Mouse (Mus musculus) CH12.LX (cell line): ENCODE measurements at regions not wholly inside any gene's neighbourhood (a gene's known extent, or its start where the extent isn't known, plus 50 kb on each side); places are given as distances from the start of the nearest gene placed in this dataset.

ENCODE experiments used
- DNase-seq: peaks from one replicate; pipeline ENCODE4 v3.0.0-alpha.2; 2013; ENCODE audit errors: extremely low read depth
- H3K27ac ChIP-seq: 2 replicates; pipeline ENCODE4 v1.5.1; 2012; ENCODE audit warnings: low read depth, mild to moderate bottlenecking, control low read depth, moderate library complexity; ENCODE audit not compliant: insufficient read depth
- H3K27me3 ChIP-seq: replicated peaks from 2 replicates; pipeline ENCODE3; 2012; ENCODE audit warnings: inconsistent platforms
- H3K36me3 ChIP-seq, 2 experiments: replicated peaks in 1 of 2; 2 replicates each; pipeline versions ENCODE3 to v1.6.1; 2012; ENCODE audit warnings: inconsistent platforms in 1 of 2, low read length in 1 of 2, mild to moderate bottlenecking in 1 of 2, mixed read lengths in 1 of 2, moderate library complexity in 1 of 2; ENCODE audit not compliant: control insufficient read depth in 1 of 2, insufficient read depth in 1 of 2
- H3K4me1 ChIP-seq, 2 experiments: 2 replicates each; pipeline ENCODE4 v1.6.1; 2012; ENCODE audit warnings: inconsistent platforms in 1 of 2, moderate library complexity in 1 of 2; ENCODE audit not compliant: insufficient read depth in 2 of 2, control insufficient read depth in 1 of 2
- H3K4me2 ChIP-seq: 2 replicates; pipeline ENCODE4 v1.6.1; 2012; ENCODE audit warnings: low read depth, mild to moderate bottlenecking, control low read depth; ENCODE audit not compliant: poor library complexity, insufficient read depth, severe bottlenecking
- H3K4me3 ChIP-seq, 3 experiments: fragments of 150-350 bp in 1 of 3; sonication (generic) in 1 of 3; replicated peaks in 1 of 3; 2 replicates each; pipeline versions ENCODE3 to v1.5.1; 2011 to 2012; ENCODE audit warnings: low read depth in 2 of 3, low read length in 2 of 3, mild to moderate bottlenecking in 2 of 3, moderate library complexity in 2 of 3, control low read depth in 1 of 3, improper control_type of control experiment in 1 of 3, inconsistent platforms in 1 of 3, mixed read lengths in 1 of 3; ENCODE audit not compliant: poor library complexity in 1 of 3
- H3K79me2 ChIP-seq: replicated peaks from 2 replicates; pipeline ENCODE4 v1.6.1; 2012; ENCODE audit warnings: mild to moderate bottlenecking, moderate library complexity; ENCODE audit not compliant: control insufficient read depth, poor library complexity, insufficient read depth, severe bottlenecking; ENCODE audit errors: extremely low read depth
- H3K9ac ChIP-seq: 2 replicates; pipeline ENCODE4 v1.6.1; 2012; ENCODE audit warnings: low read depth, mild to moderate bottlenecking, control low read depth, moderate library complexity; ENCODE audit not compliant: insufficient read depth
- H3K9me3 ChIP-seq: replicated peaks from 2 replicates; pipeline ENCODE3; 2012; ENCODE audit warnings: low read length, inconsistent platforms, mixed read lengths
- BHLHE40 ChIP-seq: IDR thresholded peaks from 2 replicates; pipeline ENCODE4 v1.6.1; 2011; ENCODE audit warnings: mild to moderate bottlenecking, low read depth, low read length, improper control_type of control experiment
- ELF1 ChIP-seq: IDR thresholded peaks from 2 replicates; pipeline ENCODE4 v1.6.1; 2014; ENCODE audit warnings: low read depth, mild to moderate bottlenecking, inconsistent platforms, low read length, improper control_type of control experiment
- EP300 ChIP-seq: IDR thresholded peaks from 2 replicates; pipeline ENCODE4 v1.6.1; 2011; ENCODE audit warnings: low read length, improper control_type of control experiment
- ETS1 ChIP-seq: conservative IDR thresholded peaks from 2 replicates; pipeline ENCODE4 v1.6.1; 2012; ENCODE audit warnings: low read depth, mild to moderate bottlenecking, inconsistent platforms, low read length, improper control_type of control experiment, moderate library complexity
- IRF4 ChIP-seq: IDR thresholded peaks from 2 replicates; pipeline ENCODE4 v1.6.1; 2014; ENCODE audit warnings: low read depth, mild to moderate bottlenecking, inconsistent platforms, low read length, improper control_type of control experiment
- JUN ChIP-seq: IDR thresholded peaks from 2 replicates; pipeline ENCODE4 v1.6.1; 2011; ENCODE audit warnings: low read depth, mild to moderate bottlenecking, low read length, improper control_type of control experiment, moderate library complexity; ENCODE audit not compliant: insufficient read depth
- JUND ChIP-seq: conservative IDR thresholded peaks from 2 replicates; pipeline ENCODE4 v1.6.1; 2011; ENCODE audit warnings: low read depth, low read length, improper control_type of control experiment
- KAT2A ChIP-seq: IDR thresholded peaks from 2 replicates; pipeline ENCODE4 v1.6.1; 2012; ENCODE audit warnings: low read length, improper control_type of control experiment, inconsistent platforms; ENCODE audit not compliant: insufficient replicate concordance
- MAZ ChIP-seq: IDR thresholded peaks from 2 replicates; pipeline ENCODE4 v1.6.1; 2012; ENCODE audit warnings: low read depth, mild to moderate bottlenecking, inconsistent platforms, low read length, improper control_type of control experiment, moderate library complexity
- NELFE ChIP-seq: IDR thresholded peaks from 2 replicates; pipeline ENCODE4 v1.6.1; 2011; ENCODE audit warnings: low read depth, low read length, improper control_type of control experiment
- NRF1 ChIP-seq: IDR thresholded peaks from 2 replicates; pipeline ENCODE4 v1.6.1; 2014; ENCODE audit warnings: low read depth, mild to moderate bottlenecking, inconsistent platforms, low read length, improper control_type of control experiment, moderate library complexity
- POLR2AphosphoS2 ChIP-seq: IDR thresholded peaks from 2 replicates; pipeline ENCODE4 v1.6.1; 2011; ENCODE audit warnings: low read depth, low read length, improper control_type of control experiment
- RAD21 ChIP-seq: IDR thresholded peaks from 2 replicates; pipeline ENCODE4 v1.6.1; 2011; ENCODE audit warnings: low read depth, mild to moderate bottlenecking, low read length, improper control_type of control experiment, moderate library complexity
- SMC3 ChIP-seq: IDR thresholded peaks from 2 replicates; pipeline ENCODE4 v1.6.1; 2011; ENCODE audit warnings: low read depth, low read length, improper control_type of control experiment
- TCF12 ChIP-seq: IDR thresholded peaks from 2 replicates; pipeline ENCODE4 v1.6.1; 2014; ENCODE audit warnings: low read depth, mild to moderate bottlenecking, inconsistent platforms, low read length, improper control_type of control experiment
- USF1 ChIP-seq: IDR thresholded peaks from 2 replicates; pipeline ENCODE4 v1.6.1; 2014; ENCODE audit warnings: low read depth, mild to moderate bottlenecking, inconsistent platforms, low read length, improper control_type of control experiment
- USF2 ChIP-seq: conservative IDR thresholded peaks from 2 replicates; pipeline ENCODE4 v1.6.1; 2011; ENCODE audit warnings: low read depth, low read length, improper control_type of control experiment
- ZNF384 ChIP-seq: IDR thresholded peaks from 2 replicates; pipeline ENCODE4 v1.6.1; 2012; ENCODE audit warnings: low read depth, low read length, improper control_type of control experiment, inconsistent platforms
- dilution Hi-C: fragments of 300-500 bp; cut with MboI; formaldehyde crosslinking; loops from 2 replicates; pipeline ENCODE4 v1.14.3; 2020; ENCODE audit warnings: low sequenced_read_pairs; ENCODE audit not compliant: extremely low pct_unique_long_range_greater_than_20kb, extremely low pct_ligation_motif_present
- in situ Hi-C: fragments of 300-500 bp; cut with MboI; formaldehyde crosslinking; loops from 3 replicates; pipeline ENCODE4 v1.14.3; 2019; ENCODE audit warnings: low sequenced_read_pairs, low pct_ligation_motif_present, low pct_unique_long_range_greater_than_20kb, mixed read lengths

DNA sequence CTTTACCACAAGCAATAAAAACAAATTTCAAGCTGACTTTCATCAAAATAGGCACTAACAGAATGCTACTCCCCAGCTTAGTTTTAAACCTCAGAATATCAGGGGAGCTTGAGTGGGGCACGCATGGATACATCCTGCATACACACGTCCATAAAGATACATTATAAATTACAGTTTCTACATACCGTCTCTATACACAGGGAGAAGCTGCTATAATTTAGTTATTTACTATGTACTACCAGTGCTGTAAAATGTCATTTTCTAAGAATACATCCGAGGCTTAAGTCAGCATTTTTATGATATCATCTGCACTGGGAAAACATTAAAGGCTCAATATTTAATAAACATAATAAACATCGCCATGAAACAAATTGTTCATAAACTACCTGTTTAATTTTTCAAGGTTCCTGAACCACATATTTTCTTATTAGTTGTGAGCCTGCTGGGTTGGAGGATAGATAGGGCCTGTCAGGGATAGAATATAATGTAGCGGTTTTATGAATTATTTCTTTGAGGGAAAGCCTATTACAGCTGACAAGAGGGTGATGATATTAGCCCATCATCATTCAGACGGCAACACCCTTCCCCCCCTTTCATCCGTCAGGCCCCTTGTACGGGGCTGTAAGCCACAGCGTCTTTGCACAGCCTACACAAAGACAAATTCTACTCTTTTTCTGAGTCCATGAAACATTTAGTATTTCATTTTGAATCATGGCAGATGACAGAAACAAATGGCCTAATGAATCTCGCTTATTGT is 292.1 kb upstream of the Tmco5 start:
- no peak overlapping the region for H3K9ac ChIP-seq
- no peaks in the 10 kb centered on the region for H3K36me3 ChIP-seq
- DNase-seq: no peak
- in situ Hi-C loops: no loop called here
- no peaks in the 10 kb centered on the region for H3K27me3 ChIP-seq
- H3K27ac ChIP-seq: no peak overlapping the region
- no peak overlapping the region for H3K4me3 ChIP-seq
- H3K4me2 ChIP-seq: no peak overlapping the region
- dilution Hi-C loops: no loop called here
- TF ChIP-seq SMC3 (no peak), EP300 (no peak), ZNF384 (no peak), BHLHE40 (no peak), IRF4 (no peak), TCF12 (no peak), USF2 (no peak)
- TF ChIP-seq, all 38 proteins: peak for 0
- Histone ChIP-seq H3K4me1 (no peaks in the 10 kb centered on the region), H3K9me3 (no peaks in the 10 kb centered on the region), H3K79me2 (no peaks in the 10 kb centered on the region)

- no peaks in the 10 kb centered on the region for H3K79me2 ChIP-seq
- no peaks in the 10 kb centered on the region for H3K4me1 ChIP-seq
- DNase-seq: no peak
- TF ChIP-seq ETS1 (no peak), ELF1 (no peak), JUND (no peak), JUN (no peak), USF1 (no peak), NRF1 (no peak), EP300 (no peak), RAD21 (no peak), NELFE (no peak), KAT2A (no peak), POLR2AphosphoS2 (no peak), MAZ (no peak), BHLHE40 (no peak)
- in situ Hi-C loops (no loop called here), dilution Hi-C loops (no loop called here)
- no peaks in the 10 kb centered on the region for H3K36me3 ChIP-seq
- H3K4me2 ChIP-seq: no peak overlapping the region
- no peaks in the 10 kb centered on the region for H3K27me3 ChIP-seq
- no peak overlapping the region for H3K27ac ChIP-seq
- no peaks in the 10 kb centered on the region for H3K9me3 ChIP-seq
- no peak overlapping the region for H3K9ac ChIP-seq
- H3K4me3 ChIP-seq: no peak overlapping the region
These were observed 272.6 kb upstream of the Tmco5 start for GRCm38 (mm10) chr2:116605869-116606268.
